Mouse (Mus musculus): ENCODE results near the gene Grk6.
A peak's percentile ranks its signal among the peaks of the same experiment; 100 is the strongest.

Gene Grk6

DNA sequence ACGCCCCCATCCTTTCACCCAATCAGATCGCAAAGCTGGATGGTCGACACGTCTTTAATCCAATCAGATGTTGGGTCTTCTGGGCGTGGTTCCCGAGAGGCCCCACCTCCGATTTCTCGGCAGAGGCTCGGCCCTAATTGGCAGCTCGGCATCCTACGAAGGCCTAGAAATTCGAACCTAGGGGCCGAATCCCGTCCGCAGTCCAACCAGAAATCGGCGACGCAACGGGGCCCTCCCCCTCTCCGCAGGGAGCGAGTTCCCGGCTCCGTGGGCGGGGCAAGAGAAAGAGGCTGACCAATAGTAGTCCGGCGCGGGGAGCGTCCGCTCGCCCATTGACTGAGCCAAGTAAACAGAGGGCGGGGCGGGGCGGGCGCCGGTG, at the start of gene Grk6:
Gene Grk6 (plus strand): TSS at position 136 of the 379 bp plus-strand sequence.
- DNase-seq = peak; percentile 99

- no peak for DNase-seq
Measured at GRCm38 (mm10) chr13:55398088-55398487, 46.8 kb upstream of the Grk6 start, which contains the start of gene Slc34a1. TSS of gene Slc34a1 (plus strand) at chr13:55398187.

- DNase-seq = peak; percentile 62
Measured at GRCm38 (mm10) chr13:55399300-55400038, 45.4 kb upstream of the Grk6 start.

GRCm38 (mm10) chr13:55400039-55400346, 44.9 kb upstream of the Grk6 start:
- DNase-seq = no peak

DNA sequence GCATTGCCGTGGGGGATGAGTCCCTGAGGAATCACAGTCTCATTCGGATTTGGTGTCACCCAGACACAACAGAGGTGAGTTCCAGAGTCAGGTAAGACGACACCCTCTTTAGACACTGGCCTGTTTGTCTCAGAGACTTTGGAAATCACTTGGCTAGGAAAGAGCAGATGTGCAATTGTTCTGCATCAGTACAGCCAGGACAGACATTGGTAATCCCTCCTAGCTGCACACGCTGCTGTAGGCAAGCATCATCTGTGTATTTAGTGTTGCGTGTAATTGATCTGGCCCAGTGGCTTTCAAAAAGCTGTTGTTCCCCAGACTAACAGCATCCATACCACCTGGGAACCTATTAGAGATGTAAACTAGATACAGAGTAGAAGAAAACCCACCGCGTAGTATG, 41.6 kb upstream of the Grk6 start:
- DNase-seq = no peak

DNA sequence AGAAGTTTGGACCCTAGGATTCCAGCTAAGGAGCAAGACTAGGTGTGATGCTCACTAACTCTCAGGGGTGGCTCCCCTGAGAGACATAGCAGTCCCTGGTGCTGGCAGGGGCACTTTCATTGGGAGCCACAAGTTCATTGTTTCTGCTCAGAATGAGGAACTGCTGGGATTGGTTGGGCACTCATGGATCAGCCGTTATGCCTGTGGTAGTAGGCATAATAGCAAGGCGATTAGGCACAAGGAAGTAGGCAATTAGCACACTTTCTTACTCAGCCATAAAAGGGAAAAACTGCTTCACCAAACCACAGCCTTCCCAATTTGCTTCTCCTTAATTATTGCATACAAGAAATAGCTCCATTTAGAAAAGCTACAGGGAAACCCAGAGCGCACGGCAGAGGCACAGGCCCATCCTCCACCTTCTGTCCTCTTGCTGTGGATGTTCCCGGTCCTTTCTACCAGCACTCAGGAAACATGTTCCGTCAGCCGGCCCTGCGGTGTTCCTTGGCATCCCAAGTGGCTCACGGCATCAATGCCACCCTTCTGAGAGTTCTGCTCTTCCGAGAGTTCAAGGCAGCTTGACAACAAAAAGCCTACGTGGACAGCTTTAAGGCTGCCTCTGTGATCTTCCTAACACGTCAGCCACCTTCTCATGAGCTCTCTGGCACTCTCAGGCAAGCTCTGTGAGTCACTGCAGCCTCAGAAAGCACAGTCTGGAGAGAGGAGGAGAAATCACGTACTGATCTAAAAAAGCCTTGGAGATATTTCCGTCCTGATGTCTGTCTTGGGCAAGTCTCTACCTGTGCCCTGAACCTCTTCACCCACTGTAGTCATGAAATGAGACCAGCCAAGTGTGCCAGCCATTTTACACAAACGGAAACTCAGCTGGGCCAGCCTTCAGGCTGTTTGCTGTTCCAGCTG, 40.7 kb upstream of the Grk6 start:
- no peak for DNase-seq

DNA sequence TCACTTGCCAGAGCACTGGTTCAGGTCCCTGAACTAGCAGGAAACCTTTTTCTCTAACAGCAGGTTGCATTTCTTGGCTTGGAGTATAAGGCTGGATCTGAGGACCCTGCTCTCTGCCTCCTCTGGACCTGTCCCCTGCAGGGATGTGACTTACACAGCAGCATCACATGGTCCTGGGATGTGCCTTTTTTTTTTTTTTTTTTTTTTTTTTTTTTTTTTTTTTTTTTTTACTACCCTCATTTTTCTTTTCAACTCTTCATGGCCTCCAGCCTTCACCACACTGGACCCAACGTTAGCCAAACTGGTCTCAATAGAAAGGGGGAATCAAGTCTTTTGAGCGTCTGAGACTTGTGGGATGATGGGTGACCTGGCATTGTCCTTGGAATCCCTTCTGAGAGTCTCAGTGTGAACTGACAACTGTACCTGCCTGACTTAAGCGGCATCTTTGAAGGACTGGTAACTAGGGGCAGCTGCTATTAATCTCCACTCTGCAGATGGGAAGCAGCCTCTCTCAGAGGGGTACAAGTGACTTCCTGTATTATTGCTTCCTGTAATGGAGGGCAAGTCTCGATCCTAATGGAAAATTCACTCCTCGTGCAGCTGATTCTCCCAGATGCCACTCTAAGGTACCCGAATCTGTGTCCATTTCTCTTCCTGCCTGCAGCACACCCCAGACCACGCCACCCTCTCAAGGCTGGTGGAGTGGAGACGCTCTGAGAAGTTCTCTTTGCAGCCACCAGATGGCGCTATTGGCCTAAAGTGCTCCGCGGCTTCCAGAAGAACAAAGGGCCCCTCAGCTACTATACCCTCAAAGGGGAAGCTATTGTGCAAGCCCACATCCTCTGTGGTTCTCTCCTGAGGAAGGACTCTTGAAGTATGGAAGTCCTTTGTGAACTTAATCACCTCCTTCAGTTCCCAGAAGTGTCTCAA, 39.8 kb upstream of the Grk6 start:
- peak; percentile 88 for DNase-seq

DNA sequence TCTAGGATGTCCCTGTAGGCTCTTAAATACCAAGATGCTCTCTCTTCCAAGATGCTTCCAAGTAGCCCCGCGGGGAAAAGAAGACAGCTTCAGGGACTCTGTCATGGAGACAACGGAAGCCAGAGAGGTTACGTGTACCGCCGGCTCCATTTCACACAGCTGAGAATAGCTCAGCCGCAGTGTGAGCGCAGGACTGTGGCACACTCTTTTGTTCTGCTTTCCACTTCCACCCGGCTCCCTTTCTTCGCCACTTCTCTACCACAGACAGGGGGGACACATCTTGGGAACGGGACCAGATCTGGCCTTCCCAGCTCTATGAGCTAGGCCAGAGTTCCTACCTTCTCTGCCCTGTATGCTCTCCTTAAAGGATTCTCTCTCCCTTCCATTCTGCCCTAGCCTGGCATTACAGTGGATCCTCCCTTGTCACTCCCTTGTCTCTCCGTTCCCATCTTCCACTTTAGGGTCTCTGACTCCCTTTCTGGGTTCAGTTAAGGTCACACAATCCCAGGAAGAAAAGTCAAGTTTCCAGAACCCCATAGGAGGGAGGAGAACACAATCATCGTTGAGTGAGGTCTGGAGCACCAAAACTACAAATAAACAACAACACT, 39.0 kb upstream of the Grk6 start:
- DNase-seq = no peak

GRCm38 (mm10) chr13:55407341-55407740, 37.5 kb upstream of the Grk6 start:
- DNase-seq = no peak

DNA sequence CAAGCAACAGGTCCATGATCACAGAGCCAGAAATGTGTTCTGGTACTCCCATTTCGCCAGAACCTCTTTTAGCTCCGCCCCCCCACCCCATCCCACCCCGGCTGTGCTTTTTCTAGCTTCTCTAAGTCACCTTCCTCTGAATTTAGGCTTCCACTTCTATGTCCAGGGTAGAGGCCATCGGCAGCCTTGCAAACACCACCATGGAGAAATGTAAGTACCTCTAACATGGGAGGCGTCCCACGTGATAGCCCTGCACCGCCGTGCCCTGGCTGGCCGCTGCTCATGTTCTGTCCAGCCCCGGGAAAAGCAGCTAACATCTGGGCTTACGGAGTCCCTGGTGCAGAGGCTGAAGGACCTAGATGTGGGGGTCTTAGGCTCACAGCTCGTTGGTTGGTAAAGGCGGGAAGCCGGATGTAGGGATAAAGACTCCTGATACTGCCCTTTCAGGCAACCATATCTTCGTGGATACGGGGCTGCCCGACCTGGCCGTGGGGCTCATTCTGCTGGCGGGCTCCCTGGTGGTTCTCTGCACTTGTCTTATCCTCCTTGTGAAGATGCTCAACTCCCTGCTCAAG, 36.2 kb upstream of the Grk6 start:
- no peak for DNase-seq

- DNase-seq = no peak
Measured at GRCm38 (mm10) chr13:55411826-55412225, 33.0 kb upstream of the Grk6 start.

DNA sequence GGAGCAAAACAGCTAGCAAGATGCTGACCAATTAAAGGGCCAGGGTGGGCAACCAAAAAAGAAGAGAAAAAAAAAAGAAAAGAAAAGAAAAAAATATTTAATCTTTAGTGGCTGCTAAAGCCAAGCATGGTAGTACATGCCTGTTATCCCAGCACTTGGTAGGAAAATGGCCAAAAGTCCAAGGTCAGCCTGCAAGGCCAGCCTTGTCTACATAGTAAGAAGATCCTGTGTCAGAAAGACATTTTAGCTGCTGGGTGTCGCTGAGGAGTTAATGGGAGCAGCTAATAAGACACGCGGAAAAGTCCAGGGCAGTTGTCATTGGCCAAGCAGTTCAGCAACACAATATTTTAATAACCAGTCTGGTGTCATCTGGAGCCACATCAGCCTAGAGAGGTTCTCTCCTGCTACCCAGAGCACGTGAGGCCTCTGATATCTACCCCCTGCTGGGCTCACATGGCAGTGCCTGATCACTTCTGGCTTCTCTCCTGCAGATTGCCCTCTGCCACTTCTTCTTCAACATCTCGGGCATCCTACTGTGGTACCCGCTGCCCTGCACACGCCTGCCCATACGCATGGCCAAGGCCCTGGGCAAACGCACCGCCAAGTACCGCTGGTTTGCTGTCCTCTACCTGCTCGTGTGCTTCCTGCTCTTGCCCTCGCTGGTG, 32.1 kb upstream of the Grk6 start:
- DNase-seq = no peak

GRCm38 (mm10) chr13:55413333-55413732, 31.5 kb upstream of the Grk6 start:
- DNase-seq = no peak

DNA sequence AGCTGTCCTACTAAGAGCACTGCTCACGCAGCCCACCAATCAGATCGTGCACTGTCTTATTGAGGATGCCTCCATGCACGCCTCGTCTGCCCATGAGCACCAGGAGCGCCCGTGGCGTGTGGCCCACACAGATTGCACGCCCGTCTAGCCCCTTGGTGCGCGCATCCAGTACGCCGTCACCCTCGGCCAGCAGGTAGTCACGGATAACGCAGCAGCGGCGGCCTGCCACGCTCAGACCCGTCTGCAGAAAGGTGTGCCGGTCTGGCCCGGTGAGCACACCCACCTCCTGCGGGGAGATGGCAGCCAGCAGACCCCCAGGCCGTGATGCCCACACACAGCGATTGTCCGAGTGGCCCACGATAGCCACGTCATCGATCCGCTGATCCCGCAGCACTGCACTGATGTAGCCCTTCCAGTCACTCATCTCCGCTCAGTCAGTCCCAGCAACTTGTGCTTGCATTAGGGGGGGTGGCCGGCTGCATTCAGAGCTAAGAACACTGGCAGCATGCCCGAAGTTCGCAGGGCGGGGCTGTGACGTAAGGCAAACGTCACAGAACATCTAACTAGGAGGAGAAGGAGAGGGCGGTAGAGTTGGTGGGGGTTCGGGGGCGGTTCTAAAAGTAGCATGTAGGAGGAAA, 30.0 kb upstream of the Grk6 start, which contains the start of gene Pfn3:
Gene Pfn3 (minus strand): TSS at position 490 of the 638 bp plus-strand sequence.
- DNase-seq = peak; percentile 90

DNA sequence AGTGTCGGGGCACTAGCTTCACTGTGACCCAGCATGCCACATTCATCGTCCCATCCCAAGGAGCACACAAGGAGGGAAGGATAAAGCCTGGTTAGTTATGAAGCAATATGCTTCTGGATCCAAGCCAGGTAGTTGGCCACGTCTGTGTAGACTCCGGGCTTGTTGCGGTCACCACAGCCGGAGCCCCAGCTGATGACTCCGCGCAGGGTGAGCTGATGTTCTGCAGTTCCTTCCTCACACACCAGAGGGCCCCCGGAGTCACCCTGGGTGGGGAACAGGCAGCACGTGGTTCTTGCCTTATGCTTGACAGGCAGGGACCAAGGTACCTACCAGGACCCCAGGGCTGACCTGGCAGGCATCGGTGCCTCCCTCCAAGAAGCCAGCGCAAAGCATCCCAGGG, 26.9 kb upstream of the Grk6 start:
- DNase-seq = peak; percentile 92

DNA sequence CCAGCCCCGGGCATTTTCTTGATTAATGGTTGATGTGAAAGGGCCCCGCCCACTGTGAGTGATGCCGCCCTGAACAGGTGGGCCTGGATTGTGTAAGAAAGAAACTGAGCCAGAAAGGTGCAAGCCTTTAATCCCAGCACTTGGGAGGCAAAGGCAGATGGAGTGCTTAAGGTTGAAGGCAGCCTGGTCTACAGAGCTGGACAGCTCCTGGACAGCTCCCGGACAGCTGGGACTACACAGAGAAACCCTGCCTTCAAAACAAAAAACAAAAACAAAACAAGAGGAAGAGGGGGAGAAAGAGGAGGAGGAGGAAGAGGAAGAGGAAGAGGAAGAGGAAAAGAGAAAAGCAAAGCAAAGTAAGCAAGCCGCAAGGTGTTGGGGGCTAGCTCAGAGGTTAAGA, 25.7 kb upstream of the Grk6 start:
- peak; percentile 43 for DNase-seq

- no peak for DNase-seq
Measured at GRCm38 (mm10) chr13:55420018-55420932, 24.6 kb upstream of the Grk6 start.

- DNase-seq = peak; percentile 82
Measured at GRCm38 (mm10) chr13:55420933-55421800, 23.7 kb upstream of the Grk6 start.

DNA sequence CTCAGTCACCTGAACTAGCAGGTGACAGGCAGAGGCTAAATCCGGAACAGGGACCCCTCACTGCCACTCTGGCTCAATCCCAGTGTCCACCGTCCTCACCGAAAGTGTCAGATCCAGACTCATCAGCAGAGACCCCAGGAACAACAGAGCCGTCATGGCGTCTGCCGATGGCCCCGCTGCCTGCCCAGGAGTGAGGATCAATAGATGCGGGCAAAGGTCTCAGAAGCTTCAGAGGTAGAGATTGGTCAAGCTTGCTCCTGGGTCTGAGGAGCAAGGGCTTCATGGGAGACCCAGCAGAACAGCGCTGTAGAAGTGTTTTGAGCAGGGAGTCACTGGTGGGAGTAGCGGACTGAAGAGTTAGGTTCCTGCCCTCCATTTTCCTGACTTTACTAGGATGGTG, 18.3 kb upstream of the Grk6 start, which contains the start of gene F12:
Gene F12 (minus strand): TSS at position 181 of the 400 bp plus-strand sequence.
- peak; percentile 2 for DNase-seq
